Mouse (Mus musculus): ENCODE data around the gene Gm20521.

Gm20521 gene

DNA sequence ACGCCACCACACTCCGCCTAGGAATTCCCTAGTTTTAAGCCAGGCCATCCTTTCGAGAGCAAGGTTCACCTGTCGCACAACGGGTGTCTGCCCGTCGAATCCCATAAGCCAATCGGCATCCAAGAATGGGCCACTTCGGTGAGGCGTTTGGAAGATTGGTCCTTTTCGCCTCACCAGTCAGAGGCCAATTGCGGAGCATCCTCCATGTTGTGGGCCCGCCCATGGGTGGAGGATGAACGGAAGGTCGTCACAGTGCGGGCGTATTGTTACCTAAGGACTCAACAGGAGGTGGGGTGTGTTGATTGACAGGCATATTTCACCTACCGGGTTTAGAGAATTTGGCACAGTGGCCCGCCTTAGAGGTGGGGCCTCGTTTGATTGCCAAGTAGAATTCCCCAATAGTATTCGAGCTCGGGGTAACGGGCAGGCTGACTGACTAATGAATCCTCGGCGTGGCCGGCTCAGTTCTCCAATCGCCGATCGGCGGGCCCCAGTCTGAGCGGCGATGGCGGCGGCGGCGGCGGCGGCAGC lies 10.5 kb downstream of the Gm20521 start:
- DNase-seq (ENCODE audit: low spot score in 2 of 2), result peak; percentile 98 to 99

DNA sequence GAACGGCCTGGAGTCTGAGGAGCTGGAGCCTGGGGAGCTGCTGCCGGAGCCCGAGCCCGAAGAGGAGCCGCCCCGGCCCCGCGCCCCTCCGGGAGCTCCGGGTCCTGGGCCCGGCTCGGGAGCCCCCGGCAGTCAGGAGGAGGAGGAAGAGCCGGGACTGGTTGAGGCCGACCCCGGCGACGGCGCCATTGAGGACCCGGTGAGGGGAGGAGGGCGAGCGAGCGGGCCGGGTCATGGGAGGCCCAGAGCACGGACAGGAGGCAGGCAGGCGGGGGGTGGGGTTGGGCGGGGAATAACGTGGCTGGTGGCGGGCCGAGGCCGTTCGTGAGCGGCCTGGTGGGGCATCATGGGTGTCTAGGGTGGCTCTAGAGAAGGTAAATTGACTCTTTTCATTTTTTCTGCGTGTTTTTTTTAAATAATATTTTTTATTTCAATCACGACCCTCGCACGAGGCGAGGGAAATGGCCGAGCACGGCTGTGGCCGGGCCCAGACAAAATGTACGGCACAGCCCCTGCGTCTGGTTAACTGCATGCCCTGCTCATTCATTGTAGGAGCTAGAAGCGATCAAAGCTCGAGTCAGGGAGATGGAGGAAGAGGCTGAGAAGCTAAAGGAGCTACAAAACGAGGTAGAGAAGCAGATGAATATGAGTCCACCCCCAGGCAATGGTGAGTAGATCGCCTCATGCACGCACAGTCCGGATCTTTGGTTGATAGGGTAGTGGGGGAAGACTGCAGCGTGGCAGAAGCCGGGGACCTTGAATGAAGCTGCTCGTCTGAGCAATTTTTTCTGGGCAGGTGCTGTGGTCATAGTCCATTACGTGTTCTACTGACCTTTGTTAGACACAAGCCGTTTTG lies 11.3 kb downstream of the Gm20521 start:
- peak; percentile 53 to 57 for DNase-seq (ENCODE audit: low spot score in 2 of 2)

DNA sequence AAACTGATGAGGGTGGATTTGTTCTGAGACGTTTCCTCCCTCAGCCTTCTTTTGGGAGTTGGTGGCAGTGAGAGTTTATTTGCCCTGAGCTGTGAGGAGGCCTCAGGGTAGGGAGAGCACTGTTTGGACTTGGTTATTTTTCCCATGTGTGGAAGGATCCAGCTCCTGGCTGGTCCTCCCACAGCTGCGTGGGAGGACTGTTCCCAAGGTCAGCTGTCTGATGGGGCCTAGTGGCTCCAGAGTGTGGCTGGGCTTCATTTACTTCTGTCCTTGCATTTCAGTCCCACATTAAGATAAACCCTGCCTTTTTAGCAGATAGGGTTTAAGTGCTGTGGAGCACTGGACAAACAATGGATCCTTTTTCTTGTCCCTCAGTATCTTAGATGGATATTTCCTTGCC lies 14.2 kb downstream of the Gm20521 start:
- no peak for DNase-seq (ENCODE audit: low spot score in 2 of 2)

DNA sequence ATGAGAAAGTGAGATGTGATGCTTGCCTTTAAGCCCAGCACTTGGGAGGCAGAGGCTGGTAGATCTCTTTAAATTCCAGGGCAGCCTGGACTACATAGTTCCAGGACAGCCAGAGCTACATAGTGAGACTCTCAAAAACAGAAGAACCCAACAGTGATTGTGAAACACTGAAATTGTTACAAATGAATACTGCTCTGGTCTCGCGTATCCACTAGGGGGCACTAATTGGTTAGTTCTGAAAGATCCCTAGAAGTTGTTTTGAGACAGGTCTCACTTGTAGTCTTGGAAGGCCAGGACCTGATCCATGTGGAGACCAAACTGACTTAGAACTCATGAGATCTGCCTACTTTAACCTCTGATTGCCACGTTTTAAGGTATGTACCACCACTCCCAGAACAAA lies 17.1 kb downstream of the Gm20521 start:
- peak; percentile 34 to 60 for DNase-seq (ENCODE audit: low spot score in 2 of 2)

DNA sequence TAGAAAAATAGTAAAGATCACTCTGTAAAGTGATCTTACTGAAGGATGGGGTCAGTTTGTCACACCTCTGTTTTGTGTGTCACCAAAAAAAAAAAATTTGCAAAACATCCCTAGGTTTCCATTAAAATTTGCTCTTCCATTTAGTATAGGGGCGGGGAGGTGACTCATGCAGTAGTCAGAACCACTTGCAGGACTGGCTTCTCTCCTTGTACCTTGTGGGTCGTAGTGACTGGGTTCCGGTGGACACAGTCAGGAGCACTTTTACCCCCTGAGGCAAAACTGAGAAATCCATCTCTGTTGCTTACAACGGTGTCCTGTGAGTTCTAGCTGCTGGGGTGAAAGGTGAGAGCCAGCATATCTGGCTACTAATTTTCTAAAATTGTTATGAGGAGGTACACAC lies 20.4 kb downstream of the Gm20521 start:
- no peak for DNase-seq (ENCODE audit: low spot score in 2 of 2)

DNA sequence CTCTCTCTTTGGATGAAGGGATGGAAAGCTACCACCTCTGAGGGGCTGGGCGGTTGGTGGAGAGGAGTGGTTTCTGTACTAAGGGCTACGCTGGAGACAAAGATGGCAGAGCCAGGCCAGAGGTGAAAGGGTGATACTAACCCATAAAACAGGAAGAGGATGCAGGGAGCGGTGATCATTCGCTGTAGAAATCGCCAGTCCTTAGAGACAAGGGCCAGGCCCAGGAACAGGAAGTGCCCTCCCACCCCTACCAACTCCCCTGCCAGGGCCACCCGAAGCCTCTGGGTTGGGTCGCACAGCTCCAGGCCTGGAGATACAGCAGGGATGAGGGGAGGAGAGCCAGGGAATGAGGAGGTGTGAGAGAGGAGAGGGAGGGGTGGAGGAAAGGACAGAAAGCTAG lies 25.4 kb downstream of the Gm20521 start:
- DNase-seq (ENCODE audit: low spot score in 2 of 2), result no peak

DNA sequence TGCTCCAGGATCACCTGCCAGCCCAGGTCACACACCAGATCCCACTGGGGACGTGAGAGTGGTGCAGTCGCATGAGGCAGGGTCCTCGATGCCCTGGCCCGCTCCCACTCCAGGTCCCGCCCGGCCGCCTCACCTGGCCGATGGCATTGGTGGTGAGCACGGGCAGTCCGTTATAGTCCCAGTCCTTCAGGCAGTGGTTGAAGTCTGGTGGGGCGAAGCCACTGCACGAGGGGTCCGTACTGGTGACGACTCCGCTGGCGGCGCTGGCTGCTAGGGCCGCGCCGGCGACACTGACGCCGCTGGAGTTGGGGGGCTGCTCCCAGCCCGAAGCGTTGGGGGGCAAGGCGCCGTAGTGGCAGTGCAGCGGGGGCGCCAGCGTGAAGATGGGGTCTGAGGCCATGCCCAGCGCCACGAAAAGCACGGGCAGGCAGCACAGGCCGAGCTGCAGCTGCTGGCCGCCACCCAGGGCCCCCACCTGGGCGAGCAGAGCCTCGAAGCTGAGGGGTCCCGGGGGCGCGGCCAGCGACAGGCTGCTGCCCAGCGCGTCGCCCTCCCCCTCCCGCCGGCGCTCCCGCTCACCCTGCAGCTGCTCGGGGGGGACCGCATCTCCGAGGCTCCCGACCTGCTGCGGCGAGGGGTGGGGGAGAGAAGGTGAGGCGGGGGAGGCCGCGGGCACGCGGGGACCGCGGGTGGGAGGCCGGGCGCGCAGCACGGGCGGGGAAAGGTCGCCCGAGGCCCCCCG lies 29.0 kb downstream of the Gm20521 start:
- DNase-seq (ENCODE audit: low spot score in 2 of 2), result no peak

DNA sequence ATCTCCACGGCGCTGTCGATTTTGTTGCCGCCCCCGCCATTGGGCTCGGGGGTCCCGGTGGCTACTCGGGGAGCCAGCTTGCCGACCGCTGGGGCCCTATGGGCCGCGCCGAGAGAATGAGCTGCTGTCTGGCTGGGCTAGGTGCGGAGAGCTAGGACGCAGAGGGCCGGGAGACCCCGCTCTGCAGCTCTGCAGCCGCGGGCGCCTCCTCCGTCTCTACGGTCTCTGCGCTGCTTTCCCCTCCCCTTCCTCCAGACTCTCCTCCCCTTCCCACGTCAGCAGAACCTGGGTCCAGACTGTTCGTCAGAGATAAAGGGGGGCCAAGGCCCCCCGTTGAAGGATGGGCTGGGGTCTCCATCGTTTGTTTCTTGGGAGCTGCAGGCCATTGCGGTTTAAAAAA lies 29.6 kb downstream of the Gm20521 start, which contains the start of gene Slc22a17:
Slc22a17 (minus strand) TSS at position 247 of the 400 bp plus-strand sequence.
- peak; percentile 30 to 50 for DNase-seq (ENCODE audit: low spot score in 2 of 2)

DNA sequence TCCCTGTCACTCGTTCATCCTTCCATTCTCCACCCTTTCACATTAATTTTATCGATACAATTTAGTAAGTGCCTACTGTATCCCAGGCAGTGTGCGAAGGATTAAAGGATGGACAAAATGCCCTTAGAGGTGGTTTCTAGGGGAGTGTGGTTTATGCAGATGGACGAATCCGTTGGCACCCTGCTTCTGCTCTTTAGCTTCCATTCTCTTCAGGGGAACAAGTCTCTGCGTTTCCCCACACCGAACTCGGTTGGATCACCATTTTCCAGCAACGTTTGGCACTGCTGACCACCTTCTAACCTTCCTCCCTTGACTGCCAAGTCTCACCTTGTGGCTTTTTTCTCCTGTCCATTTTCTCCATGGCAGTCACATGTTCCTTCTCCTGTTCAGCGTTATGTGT lies 30.1 kb downstream of the Gm20521 start:
- DNase-seq (ENCODE audit: low spot score in 2 of 2), result no peak

DNA sequence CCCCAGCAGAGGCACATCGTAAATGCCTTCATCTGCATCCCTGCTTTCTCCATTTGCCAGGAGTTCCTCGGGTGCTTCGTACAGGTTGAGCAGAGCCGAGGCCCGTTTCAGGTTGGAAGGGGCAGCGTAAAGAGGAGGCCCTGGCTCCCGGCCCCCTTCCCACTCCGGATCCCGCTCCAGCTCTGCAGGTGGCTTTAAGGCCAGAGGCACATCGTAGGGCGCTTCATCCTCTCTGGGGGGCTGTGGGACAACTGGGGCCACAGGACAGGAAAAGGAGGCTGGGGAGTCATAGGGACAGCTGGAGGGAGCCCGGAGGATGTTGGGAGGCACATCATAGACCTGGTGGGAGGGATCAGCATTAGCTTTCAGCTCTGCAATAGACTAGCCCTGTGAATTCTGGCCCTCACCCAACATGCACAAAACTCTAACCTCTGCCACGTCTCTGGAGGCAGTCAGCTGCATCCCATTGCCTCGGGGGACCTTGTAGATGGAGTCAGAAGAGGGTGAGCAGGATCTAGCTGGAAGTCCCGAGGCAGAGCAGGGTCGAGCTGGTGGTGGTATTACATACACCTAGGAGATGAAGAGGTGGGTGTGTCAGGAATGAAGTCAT lies 36.9 kb downstream of the Gm20521 start:
- DNase-seq (ENCODE audit: low spot score in 2 of 2), result no peak

DNA sequence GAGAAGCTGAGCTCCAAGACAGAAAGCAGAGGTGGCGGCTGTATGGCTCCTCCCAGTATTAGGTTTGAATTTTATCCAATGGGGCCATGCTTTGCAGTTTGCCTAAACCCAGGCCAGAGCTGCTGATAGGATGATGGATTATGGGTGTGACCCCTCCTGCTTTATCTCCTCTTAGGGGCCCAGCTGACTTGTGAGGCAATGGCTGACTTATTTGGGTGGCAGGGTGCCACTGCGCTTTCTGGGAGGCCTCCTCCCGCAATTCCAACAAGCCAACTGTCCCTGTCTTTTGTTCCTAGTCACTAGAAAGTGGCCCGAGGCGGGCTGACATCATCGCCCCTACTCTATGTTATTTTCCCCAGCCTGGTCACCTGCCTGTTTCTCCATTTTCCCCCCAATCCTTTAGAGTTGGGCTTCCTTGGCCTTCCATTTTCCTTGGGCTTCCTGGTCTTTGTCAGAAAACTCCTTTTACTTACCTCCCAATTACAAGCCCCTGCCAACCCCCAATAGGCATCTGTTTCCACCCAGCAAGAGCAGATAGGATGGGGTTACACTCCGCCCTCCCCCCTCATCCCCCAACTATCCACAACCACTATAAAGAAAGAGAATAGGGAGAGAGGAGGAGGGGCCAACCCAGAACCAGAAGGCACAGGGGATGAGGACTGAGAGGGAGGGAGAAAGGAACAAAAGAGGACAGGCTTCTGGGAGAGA lies 41.6 kb downstream of the Gm20521 start:
- no peak for DNase-seq (ENCODE audit: low spot score in 2 of 2)

DNA sequence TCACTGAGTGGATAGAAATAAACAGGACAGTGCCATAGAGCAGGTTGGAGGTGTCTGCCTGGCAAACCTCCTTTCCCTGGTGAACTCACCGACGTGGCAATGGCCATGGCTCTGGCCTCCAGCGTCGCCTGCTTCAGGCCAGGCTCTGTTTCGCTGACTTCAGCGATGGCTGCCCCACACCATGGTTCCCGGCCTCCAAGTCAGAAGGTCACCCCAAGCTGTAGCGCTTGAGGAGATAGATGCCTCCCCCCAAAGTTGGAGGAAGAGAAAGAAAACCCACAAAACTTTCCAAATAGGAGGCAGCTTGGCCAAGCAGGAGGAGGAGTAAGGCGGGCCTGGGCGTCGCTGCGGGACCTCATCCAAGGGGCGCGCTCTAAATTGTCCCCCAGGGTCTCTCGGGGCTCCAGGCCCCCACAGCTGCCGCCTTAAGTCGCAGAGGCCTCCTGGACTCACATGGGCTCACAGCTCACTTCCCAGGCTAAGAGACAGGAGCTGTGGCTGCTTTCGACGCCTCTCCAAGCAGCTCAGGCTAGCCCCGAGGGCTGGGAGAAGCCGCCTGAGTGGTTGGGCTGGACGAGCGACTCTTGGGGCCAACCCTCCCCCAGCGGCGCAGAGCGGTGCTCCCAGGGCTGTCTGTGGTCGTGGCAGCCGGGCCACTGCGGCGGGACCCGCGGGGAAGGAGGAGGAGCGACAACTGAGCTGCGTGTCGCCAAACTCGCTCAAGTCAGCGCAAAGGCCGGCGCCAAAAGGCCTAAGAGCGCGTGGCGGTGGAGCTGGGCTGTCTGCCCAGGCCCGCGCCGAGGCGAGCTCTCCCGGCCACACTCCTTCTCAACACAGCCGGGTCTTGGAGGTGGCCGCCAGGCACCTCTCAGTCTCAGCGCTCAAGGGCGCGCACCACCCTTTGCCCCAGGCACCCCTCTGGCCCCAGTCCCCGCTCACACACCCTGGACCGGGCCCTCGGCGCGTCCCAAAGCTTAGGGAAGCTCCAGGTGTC lies 42.4 kb downstream of the Gm20521 start, which contains the start of gene Efs:
Efs (minus strand) TSS at position 778 of the 994 bp plus-strand sequence.
- DNase-seq (ENCODE audit: low spot score in 2 of 2), result no peak

DNA sequence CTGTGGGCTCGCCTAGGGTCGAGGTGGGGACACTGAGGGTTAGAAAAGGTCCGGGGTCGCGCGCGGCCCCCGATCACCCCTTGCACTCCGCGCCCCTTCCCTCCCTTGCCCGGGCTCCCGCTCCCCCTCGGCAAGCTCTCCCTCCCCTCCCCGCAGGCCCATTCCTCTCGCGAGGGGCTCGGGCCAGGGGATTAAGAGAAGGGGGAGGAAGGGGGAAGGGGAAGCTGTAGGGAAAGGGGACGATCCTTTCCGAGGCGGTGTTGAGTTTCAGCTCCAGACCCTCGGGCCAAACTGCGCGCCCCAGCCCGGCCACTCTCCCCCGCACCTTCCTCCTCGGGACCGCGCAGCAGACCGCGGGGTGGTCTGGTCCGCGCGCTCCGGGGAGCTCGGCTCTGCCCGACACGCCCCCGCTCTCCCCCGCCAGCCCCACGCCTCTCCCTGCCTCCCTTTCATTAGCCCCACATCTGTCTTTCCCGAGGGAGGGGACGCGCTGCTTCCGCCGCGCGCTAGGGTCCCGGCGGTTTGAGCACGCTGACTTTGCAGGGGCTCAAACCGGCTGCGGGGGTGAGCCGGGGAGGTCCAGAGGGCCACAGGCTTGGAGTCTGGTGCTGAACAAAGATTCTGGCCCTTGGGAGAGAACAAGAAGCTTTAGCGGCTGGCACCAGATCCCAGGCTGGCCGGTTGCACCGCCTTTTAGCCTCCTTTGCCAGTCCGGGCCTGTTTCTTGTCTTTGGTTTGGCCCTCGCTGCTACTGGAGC lies 43.3 kb downstream of the Gm20521 start:
- no peak for DNase-seq (ENCODE audit: low spot score in 2 of 2)

DNA sequence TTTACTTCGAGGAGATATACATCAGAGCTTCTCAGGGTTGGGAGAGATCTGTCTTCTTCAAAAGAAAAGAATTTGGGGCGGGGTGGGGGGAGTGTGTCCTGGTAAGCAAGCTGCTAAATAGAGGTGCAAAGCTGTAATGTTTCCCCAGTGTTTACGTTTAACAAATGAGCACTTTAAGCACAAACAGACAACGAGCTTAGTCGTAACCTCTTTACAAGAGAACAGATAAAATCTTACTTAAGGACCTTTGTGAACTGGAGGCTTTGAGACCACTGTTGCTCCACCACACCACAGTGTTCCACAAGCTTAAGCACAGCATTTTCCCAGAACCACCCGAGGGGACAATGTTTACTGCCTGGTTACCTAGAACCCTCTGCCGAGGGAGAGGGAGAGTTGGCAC lies 44.1 kb downstream of the Gm20521 start:
- DNase-seq (ENCODE audit: low spot score in 2 of 2), result no peak

DNA sequence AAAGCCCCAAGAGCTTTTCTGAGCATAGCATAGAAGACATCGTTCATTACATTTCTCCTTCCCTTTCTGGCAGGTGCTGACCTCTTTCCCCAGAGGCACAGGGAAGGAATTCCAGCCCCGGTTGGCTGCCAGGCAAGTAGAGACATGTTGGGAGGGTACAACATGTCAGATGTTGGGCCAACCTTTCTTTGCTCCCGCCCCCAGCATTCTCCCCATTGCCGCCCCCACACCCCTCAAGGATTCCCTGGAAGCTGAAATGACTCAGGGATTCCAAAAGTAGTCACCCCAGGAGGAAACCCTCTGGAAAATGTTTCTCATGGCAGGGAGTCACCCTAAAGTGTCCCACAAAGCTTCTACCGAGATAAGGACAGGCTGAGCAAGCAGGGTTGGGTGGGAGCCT lies 46.6 kb downstream of the Gm20521 start:
- no peak for DNase-seq (ENCODE audit: low spot score in 2 of 2)

DNA sequence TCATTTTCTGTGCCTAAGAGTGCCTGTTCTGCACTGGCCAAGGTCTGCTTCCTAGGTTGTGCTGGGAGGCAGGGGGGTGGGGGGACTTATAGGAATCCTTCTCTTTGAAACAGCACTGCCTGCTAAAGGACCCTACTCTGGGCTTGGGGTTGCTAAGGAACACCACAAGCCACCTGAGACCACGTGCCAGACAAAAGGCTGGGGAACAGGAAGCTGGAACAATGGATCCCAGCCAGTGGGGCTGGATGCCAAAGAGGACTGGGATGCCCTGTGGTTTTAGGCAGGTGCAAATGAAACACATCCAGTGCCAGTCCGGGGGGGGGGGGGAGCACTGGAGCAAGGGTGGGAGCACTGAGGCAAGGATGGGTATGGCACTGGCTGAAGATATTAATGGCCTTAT lies 47.2 kb downstream of the Gm20521 start:
- DNase-seq (ENCODE audit: low spot score in 2 of 2), result no peak

DNA sequence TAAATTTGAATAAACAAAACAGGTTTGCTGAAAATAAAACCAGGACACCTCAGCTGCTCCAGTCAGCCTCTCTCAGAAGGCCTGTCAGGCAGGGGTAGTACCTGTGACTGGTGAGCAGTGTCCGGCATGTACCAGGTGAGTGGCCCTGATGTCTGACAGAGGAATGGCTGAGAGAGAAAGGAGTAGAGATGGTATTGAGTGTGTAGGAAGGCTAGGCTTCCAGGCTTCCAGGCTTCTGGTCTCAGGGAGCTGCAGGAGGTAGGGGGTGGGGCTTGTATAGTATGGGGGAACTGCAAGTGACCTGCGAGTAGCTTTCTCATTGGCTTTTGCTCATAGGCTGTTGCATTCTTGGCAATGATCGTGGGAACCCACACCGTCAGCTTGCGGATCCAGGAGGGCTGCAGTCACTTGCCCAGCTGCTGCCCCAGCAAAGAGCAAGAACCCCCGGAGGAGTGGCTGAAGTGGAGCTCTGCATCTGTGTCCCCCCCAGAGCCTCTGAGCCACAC lies 49.5 kb downstream of the Gm20521 start, which contains the start of gene Il25:
Il25 (plus strand) TSS at position 51 of the 506 bp plus-strand sequence.
- DNase-seq (ENCODE audit: low spot score in 2 of 2), result no peak

DNA sequence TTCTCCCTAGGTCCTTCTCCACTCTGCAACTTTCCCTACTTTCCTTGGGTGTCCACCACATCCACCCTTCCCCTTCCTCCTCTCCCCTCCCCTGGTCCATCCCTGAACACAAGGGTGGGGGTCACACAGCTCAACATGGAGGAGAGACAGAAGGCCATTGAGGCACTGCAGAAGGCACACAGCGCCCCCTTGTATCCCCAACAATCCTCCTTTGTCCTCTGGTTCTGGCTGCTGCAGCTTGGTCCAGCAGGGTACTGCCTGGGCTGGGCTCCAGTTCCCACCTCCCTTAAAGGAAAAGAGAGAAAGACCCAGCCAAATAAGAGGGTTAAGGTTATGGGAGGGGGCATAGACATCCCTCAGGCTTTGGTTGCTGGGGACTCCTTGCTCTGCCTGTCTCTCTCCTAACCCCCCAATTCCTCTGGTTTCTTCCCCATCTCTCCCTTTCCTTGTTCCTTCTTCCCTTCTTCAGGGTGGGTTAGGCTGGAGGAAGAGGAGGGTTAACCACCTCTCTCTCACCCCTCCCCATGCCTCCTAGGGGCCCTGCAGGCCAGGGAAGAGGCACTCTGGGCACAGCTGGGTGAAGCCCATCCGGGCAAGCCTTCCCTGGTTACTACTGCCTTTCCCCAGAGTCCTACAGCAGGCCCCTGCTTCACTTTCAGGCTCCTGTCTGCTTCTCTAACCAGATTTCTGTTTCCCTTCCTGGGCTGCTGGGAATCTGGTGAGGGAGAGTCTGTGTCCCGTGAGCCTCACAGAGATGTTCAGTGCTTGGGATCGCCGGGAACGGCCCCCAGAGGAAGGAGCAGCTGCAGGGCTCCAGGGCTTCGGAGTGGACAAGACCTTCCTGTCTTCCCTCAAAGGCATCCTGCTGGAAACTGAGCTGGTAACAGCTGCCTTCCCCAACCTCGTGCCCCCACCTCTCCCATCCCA lies 52.9 kb downstream of the Gm20521 start, which contains the start of gene Cmtm5:
Cmtm5 (plus strand) TSS at position 358 of the 927 bp plus-strand sequence.
- DNase-seq (ENCODE audit: low spot score in 2 of 2), result no peak

All from spleen, postnatal 36 days (tissue).